Mouse (Mus musculus): ENCODE data around the gene Trpm1.

Gene Trpm1

GRCm38 (mm10) chr7:64290431-64290830 lies 136.8 kb downstream of the Trpm1 start:
- no peak for DNase-seq (ENCODE audit: low spot score)

DNA sequence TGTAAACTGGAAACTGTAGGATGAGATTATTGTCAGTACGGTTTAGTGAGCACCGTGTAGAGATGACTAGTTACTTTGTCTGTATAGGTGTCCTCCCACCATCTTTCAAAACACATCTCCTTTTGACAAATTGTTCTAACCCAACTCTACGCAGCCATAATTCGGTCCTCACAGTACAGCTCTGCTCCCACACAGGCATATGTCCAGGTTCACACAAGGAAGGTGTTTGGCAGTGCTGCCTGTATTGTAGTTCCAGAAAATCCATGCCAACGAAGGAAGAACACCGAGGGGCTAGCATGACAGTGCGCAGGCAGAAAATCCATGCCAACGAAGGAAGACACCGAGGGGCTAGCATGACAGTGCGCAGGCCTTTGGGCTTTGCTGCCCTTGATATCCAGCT lies 138.1 kb downstream of the Trpm1 start:
- DNase-seq (ENCODE audit: low spot score) = no peak

DNA sequence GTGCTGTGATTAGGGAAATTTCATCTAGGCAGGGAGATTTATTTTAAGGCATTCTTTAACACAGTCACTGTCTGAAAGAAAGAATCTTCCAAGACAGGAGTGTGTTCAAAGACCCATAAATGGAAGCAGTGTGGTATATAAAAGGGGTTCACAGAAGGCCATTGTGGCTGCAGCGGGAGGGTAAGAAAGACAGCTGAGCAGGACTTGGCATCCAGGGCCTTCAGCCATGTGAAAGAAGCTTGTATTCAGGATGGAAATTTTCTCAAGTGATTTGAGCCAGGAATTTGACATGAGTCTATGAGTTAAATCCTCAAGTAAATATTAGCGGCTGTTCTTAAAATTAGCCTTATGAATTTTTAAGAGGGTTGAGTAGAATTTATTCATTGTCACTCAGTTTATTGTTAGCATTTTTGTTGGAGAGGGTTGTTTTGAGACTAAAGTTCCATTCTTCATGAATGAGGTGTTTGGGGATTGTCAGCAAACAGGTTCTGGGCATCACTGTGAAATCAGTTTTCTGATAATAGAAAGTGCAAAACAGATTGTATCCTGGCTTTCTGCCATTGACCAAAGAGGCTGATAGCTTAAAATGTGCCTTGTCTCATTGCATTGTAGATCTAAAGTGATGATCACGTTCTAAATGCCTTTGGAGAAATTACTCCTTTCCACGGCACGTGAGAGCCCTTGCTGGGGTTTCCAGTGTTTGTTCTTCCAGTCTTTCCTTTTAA lies 142.8 kb downstream of the Trpm1 start:
- no peak for DNase-seq (ENCODE audit: low spot score)

DNA sequence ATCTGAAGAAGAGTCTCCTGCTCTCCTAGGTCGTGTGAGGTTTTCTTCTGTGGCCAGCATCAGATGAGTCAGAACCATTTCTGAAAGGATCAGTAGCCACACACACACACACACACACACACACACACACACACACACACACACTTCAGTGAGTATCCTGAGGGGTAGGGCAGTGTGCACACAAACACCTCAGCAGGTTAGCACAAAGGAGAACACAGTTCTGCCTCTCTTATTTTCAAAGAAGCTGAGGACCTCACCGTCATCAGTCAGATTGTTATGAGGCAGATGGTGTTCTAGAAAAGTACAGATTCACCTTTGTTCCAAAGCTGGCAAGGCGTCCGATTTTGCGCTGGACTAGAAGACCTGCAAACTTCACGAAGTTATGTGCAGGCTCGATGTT lies 156.6 kb downstream of the Trpm1 start:
- DNase-seq (ENCODE audit: low spot score) = no peak

GRCm38 (mm10) chr7:64310756-64311155 lies 157.1 kb downstream of the Trpm1 start:
- no peak for DNase-seq (ENCODE audit: low spot score)

DNA sequence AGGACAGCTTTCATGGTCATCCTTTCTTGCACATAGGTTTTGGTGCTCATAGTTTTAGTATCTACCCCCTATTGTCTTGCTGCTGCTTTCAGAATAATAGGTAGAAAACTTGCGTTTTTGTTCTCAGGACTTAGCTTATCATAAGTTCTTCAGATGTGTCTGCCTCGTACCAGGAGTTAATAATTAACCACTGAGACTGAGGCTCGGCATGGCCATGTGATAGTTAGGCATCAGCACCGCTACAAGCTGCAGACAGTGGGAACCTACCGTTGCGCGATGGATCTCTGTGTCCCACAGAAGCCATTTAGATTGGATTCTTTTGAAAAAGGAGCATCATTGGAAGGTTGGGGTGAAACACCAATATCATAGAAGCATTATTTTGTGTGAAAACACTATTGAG lies 159.2 kb downstream of the Trpm1 start:
- DNase-seq (ENCODE audit: low spot score) = no peak
